ENCODE assay signal across 22 mouse cellular contexts in genomic region chr8:77371006-77371405, GRCm38 (mm10).
"Had no signal": no experiment of that assay in that cellular context is flagged by ENCODE, and none has a peak within 500 bp of the region (broad histone marks: within the 10 kb centered on the region; RNA-seq: fewer than 3 reads in every experiment).

No protein-coding gene starts in this region.

- ATAC-seq: forebrain, postnatal 0 days had no signal

- DNase-seq: cerebellum, adult 9-11 months; cerebellum, postnatal 25 days; cerebellum, postnatal 36 days; embryo, embryonic 11 days; forebrain, postnatal 0 days; gastrocnemius, adult 2 months; gastrocnemius, postnatal 10 days; gastrocnemius, postnatal 14 days; gastrocnemius, postnatal 25 days; gastrocnemius, postnatal 36 days; heart, adult 18-20 months; heart, adult 2 months had no signal

- H3K4me2 ChIP-seq: embryonic facial prominence, embryonic 12.5 days; embryonic facial prominence, embryonic 13.5 days; embryonic facial prominence, embryonic 15.5 days; forebrain, embryonic 12.5 days; forebrain, embryonic 13.5 days; forebrain, embryonic 15.5 days; heart, embryonic 11.5 days had no signal

- H3K4me1 ChIP-seq: embryonic facial prominence, embryonic 10.5 days had no signal

- H3K9ac ChIP-seq: embryonic facial prominence, embryonic 13.5 days; embryonic facial prominence, embryonic 15.5 days; forebrain, embryonic 12.5 days; forebrain, embryonic 13.5 days; forebrain, embryonic 15.5 days; forebrain, postnatal 0 days had no signal

- H3K4me3 ChIP-seq: embryonic facial prominence, embryonic 10.5 days; embryonic facial prominence, embryonic 12.5 days; embryonic facial prominence, embryonic 13.5 days; embryonic facial prominence, embryonic 15.5 days; erythroblast, embryonic 14.5 days; forebrain, embryonic 12.5 days; forebrain, embryonic 13.5 days; forebrain, embryonic 15.5 days; gastrocnemius, adult 2 months; heart, adult 2 months; heart, embryonic 10.5 days had no signal

- H3K36me3 ChIP-seq: forebrain, embryonic 12.5 days; forebrain, embryonic 15.5 days had no signal

- H3K9me3 ChIP-seq: embryonic facial prominence, embryonic 10.5 days; embryonic facial prominence, embryonic 12.5 days; embryonic facial prominence, embryonic 13.5 days; embryonic facial prominence, embryonic 15.5 days; forebrain, embryonic 12.5 days; forebrain, embryonic 13.5 days; forebrain, embryonic 15.5 days; heart, embryonic 10.5 days had no signal

- H3K27me3 ChIP-seq: embryonic facial prominence, embryonic 12.5 days; embryonic facial prominence, embryonic 13.5 days; embryonic facial prominence, embryonic 15.5 days; forebrain, embryonic 12.5 days; forebrain, embryonic 13.5 days; forebrain, embryonic 15.5 days had no signal

- H3K27ac ChIP-seq: embryonic facial prominence, embryonic 10.5 days; embryonic facial prominence, embryonic 12.5 days; embryonic facial prominence, embryonic 13.5 days; forebrain, embryonic 13.5 days; forebrain, embryonic 15.5 days; gastrocnemius, adult 2 months; heart, adult 2 months; heart, embryonic 10.5 days had no signal
